26 mouse cellular contexts compared by ENCODE assay signal in genomic region chr2:118225316-118226041, GRCm38 (mm10). TPM values are rescaled to one million over a fixed set of nuclear protein-coding genes. Genes with fewer than 3 reads are reported as not detected.
DNase-seq lines count a peak whose midpoint lies in the region; ATAC-seq and TF ChIP-seq lines count a peak whose summit lies in the region.
"Had no signal": no experiment of that assay in that cellular context is flagged by ENCODE, and none has a peak within 500 bp of the region (broad histone marks: within the 10 kb centered on the region; RNA-seq: fewer than 3 reads in every experiment).

No protein-coding gene starts in this region.

- H3K27ac ChIP-seq in kidney, adult 2 months (ENCODE audit: insufficient read depth, low read depth, low read length), result no peak overlapping the region
- H3K27ac ChIP-seq in embryonic facial prominence, embryonic 15.5 days (replicated peaks), result peak overlapping the region; percentile 55; the same call in 1 of the 2 replicates
- H3K27ac ChIP-seq: embryonic facial prominence, embryonic 12.5 days; forebrain, embryonic 13.5 days; hindbrain, embryonic 14.5 days; kidney, postnatal 0 days; liver, embryonic 13.5 days; lung, embryonic 15.5 days; midbrain, embryonic 13.5 days; neural tube, embryonic 13.5 days had no signal

- no peaks in the 10 kb centered on the region for H3K9me3 ChIP-seq in embryonic facial prominence, embryonic 15.5 days (replicated peaks)
- H3K9me3 ChIP-seq: embryonic facial prominence, embryonic 12.5 days; forebrain, embryonic 13.5 days; heart, embryonic 12.5 days; liver, embryonic 13.5 days; lung, embryonic 15.5 days; midbrain, embryonic 13.5 days; neural tube, embryonic 13.5 days had no signal

- DNase-seq in kidney, adult 2 months, result peak; percentile 12
- no peak for DNase-seq in kidney, adult 11 months
- DNase-seq in lung, postnatal 36 days, result peak; percentile 52
- DNase-seq in lung, adult 2 months, result no peak
- no peak for DNase-seq in embryo, embryonic 10 days (ENCODE audit: low spot score)
- DNase-seq in cerebellum, adult 18-20 months, result no peak
- DNase-seq: adrenal gland, postnatal 36 days; cerebellum, adult 8-10 months; cerebellum, postnatal 25 days; gastrocnemius, postnatal 10 days; kidney, postnatal 4 days; left cerebral cortex, postnatal 4 days; liver, embryonic 13.5 days; right cerebral cortex, postnatal 4 days; thymus, adult 2 months; thymus, postnatal 4 days had no signal

- no peaks in the 10 kb centered on the region for H3K27me3 ChIP-seq in kidney, adult 2 months (replicated peaks; ENCODE audit: control insufficient read depth, insufficient read depth, low read length)
- H3K27me3 ChIP-seq in embryonic facial prominence, embryonic 15.5 days, result no peaks in the 10 kb centered on the region
- H3K27me3 ChIP-seq: embryonic facial prominence, embryonic 12.5 days; forebrain, embryonic 13.5 days; heart, embryonic 12.5 days; liver, embryonic 13.5 days; lung, embryonic 15.5 days; neural tube, embryonic 13.5 days had no signal

- H3K36me3 ChIP-seq in kidney, adult 2 months (ENCODE audit: control insufficient read depth, insufficient read depth, low read length), result no peaks in the 10 kb centered on the region
- H3K36me3 ChIP-seq in embryonic facial prominence, embryonic 15.5 days, result no peaks in the 10 kb centered on the region
- H3K36me3 ChIP-seq: embryonic facial prominence, embryonic 12.5 days; heart, embryonic 12.5 days; liver, embryonic 13.5 days; lung, embryonic 15.5 days; midbrain, embryonic 13.5 days; neural tube, embryonic 13.5 days had no signal

- TF ChIP-seq CTCF in kidney, adult 2 months (conservative IDR thresholded peaks at IDR 0.05; ENCODE audit: insufficient read depth, insufficient read length, low read depth, low read length), result no peak
- no peak for TF ChIP-seq CTCF in lung, adult 2 months (IDR thresholded peaks at IDR 0.05; ENCODE audit: insufficient read depth, low read length)

- TF ChIP-seq POLR2A in kidney, adult 2 months (IDR thresholded peaks at IDR 0.05; ENCODE audit: low read depth, low read length), result no peak
- no peak for TF ChIP-seq POLR2A in lung, adult 2 months (IDR thresholded peaks at IDR 0.05; ENCODE audit: borderline replicate concordance, extremely low read depth, low read depth, low read length)

- H3K4me2 ChIP-seq in embryonic facial prominence, embryonic 15.5 days (replicated peaks), result no peak overlapping the region
- H3K4me2 ChIP-seq: embryonic facial prominence, embryonic 12.5 days; forebrain, embryonic 13.5 days; heart, embryonic 12.5 days; hindbrain, embryonic 14.5 days; liver, embryonic 13.5 days; lung, embryonic 15.5 days; midbrain, embryonic 13.5 days; neural tube, embryonic 13.5 days had no signal

- 58% methylated on average over 10 of the region's 10 CpGs for WGBS in kidney, adult 2 months
- WGBS in lung, adult 2 months, result 60% methylated on average over 10 of the region's 10 CpGs
- 55% methylated on average over 10 of the region's 10 CpGs for WGBS in embryonic facial prominence, embryonic 15.5 days

- no peak for ATAC-seq in embryonic facial prominence, embryonic 15.5 days (ENCODE audit: insufficient number of reproducible peaks, low FRiP score, low TSS enrichment, low read depth)
- ATAC-seq: forebrain, embryonic 13.5 days; intestine, postnatal 0 days; midbrain, embryonic 13.5 days had no signal

- no peak overlapping the region for H3K4me3 ChIP-seq in kidney, adult 2 months (ENCODE audit: insufficient read depth, low read depth, low read length)
- H3K4me3 ChIP-seq in lung, adult 2 months (replicated peaks; ENCODE audit: extremely low read depth, low read depth, low read length), result no peak overlapping the region
- no peak overlapping the region for H3K4me3 ChIP-seq in embryonic facial prominence, embryonic 15.5 days (replicated peaks)
- H3K4me3 ChIP-seq: embryonic facial prominence, embryonic 12.5 days; forebrain, embryonic 13.5 days; heart, embryonic 12.5 days; liver, embryonic 13.5 days; lung, embryonic 15.5 days; midbrain, embryonic 13.5 days; neural tube, embryonic 13.5 days had no signal

- no peaks in the 10 kb centered on the region; the same call in 1 of the 2 replicates for H3K4me1 ChIP-seq in kidney, adult 2 months (ENCODE audit: control insufficient read depth, insufficient read depth, low read length)
- no peaks in the 10 kb centered on the region for H3K4me1 ChIP-seq in lung, adult 2 months (ENCODE audit: control insufficient read depth, insufficient read depth, low read length)
- H3K4me1 ChIP-seq in embryonic facial prominence, embryonic 15.5 days, result peaks cover 9% of the 10 kb centered on the region; the same call in 1 of the 2 replicates
- H3K4me1 ChIP-seq: heart, embryonic 12.5 days; liver, embryonic 13.5 days; midbrain, embryonic 13.5 days had no signal

- H3K9ac ChIP-seq in embryonic facial prominence, embryonic 15.5 days, result no peak overlapping the region
- H3K9ac ChIP-seq: embryonic facial prominence, embryonic 12.5 days; forebrain, embryonic 13.5 days; heart, embryonic 12.5 days; hindbrain, embryonic 14.5 days; liver, embryonic 13.5 days; lung, embryonic 15.5 days; midbrain, embryonic 13.5 days; neural tube, embryonic 13.5 days had no signal

RNA-seq across cellular contexts. Expression of gene Fsip1, which starts 31.3 kb away (rescaled TPM):
- polyA plus RNA-seq in kidney, adult 2 months (2012; rRNA removed), result 0.14 and 0.18 TPM in 2 replicates
- polyA plus RNA-seq in lung, adult 2 months (2012; rRNA removed), result 0.50 and 0.60 TPM in 2 replicates
- polyA plus RNA-seq in embryonic facial prominence, embryonic 15.5 days (2015; fragmentation: Nextera tagmentation; extraction: Ambion mirVana), result 1.2 and 2.6 TPM in 2 replicates
- polyA plus RNA-seq: heart, embryonic 12.5 days; thymus, adult 2 months had no signal

Comparison
In these comparisons a context has a peak if more than half of its experiments do, and no peak if none do; other contexts are left out.
1. DNase-seq: peak in kidney, adult 2 months (single experiment) and lung, postnatal 36 days (single experiment); none in kidney, adult 11 months (single experiment), lung, adult 2 months (single experiment), embryo, embryonic 10 days (single experiment) and cerebellum, adult 18-20 months (0 of 2).